Mouse (Mus musculus) lung, postnatal 0 days (tissue): ENCODE measurements around the gene Vwce.
A peak's percentile ranks its signal among the peaks of the same experiment; 100 is the strongest.

Source experiments
- CTCF ChIP-seq: IDR thresholded peaks from 2 replicates; pipeline ENCODE4 v1.5.1; 2016; ENCODE audit warnings: antibody characterized with exemption, mild to moderate bottlenecking
- EP300 ChIP-seq: IDR thresholded peaks from 2 replicates; pipeline ENCODE4 v1.6.1; 2016; ENCODE audit warnings: antibody characterized with exemption, mild to moderate bottlenecking, control low read depth

GRCm38 (mm10) chr19:10677915-10678771 is 44.1 kb downstream of the Vwce start, which contains the start of gene Pga5:
- TF ChIP-seq CTCF (peak; percentile 96), EP300 (no peak)
